Comparison of ENCODE assay signal across 14 mouse cellular contexts in the genomic region with DNA sequence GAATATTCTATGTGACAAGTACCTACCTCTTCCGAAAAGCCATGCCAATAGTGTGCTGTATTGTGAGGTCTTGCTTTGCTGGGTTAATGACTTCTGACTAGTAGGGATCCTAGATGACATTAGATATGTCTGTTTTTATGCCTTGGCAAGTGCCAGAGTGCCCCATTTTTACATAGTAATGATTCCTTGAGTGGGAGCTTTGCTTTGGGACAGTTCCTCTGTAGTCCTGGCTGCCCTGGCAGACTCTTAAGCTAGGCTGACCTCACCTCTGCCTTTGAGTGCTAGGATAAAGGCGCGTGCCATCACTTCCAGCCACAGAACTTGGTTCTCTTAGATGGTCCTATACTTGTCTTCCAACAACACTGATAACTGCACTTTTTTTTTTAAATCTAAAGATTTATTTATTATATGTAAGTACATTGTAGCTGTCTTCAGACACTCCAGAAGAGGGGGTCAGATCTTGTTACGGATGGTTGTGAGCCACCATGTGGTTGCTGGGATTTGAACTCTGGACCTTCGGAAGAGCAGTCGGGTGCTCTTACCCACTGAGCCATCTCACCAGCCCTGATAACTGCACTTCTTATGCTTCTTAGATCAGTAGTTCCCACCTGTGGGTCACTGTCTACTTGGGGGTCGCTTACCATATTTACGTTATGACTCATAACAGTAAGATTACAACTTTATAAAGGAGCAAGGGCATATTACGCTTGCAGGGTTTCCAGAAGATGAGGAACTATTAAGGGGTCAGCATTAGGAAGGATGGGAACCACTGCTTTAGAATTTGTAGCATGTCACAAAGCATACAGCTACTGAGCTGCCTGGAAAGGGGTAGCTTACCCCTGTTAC.
"Had no signal": no experiment of that assay in that cellular context is flagged by ENCODE, and none has a peak within 500 bp of the region (broad histone marks: within the 10 kb centered on the region; RNA-seq: fewer than 3 reads in every experiment).

No protein-coding gene starts in this region.

- H3K27me3 ChIP-seq: kidney, embryonic 15.5 days; megakaryocyte, embryonic 14.5 days; midbrain, embryonic 15.5 days; neural tube, embryonic 12.5 days; stomach, embryonic 15.5 days had no signal

- H3K9me3 ChIP-seq: kidney, embryonic 15.5 days; limb, embryonic 10.5 days; megakaryocyte, embryonic 14.5 days; midbrain, embryonic 15.5 days; neural tube, embryonic 12.5 days; stomach, embryonic 15.5 days had no signal

- H3K4me2 ChIP-seq: kidney, embryonic 15.5 days; midbrain, embryonic 11.5 days; midbrain, embryonic 15.5 days; neural tube, embryonic 12.5 days; stomach, embryonic 15.5 days had no signal

- ATAC-seq: midbrain, embryonic 15.5 days had no signal

- DNase-seq: kidney, adult 18-20 months; kidney, postnatal 25 days; lung, adult 18-20 months; lung, postnatal 36 days; thymus, adult 2 months; thymus, postnatal 25 days had no signal

- H3K4me3 ChIP-seq: kidney, embryonic 15.5 days; left cerebral cortex, adult 2 months; limb, embryonic 10.5 days; megakaryocyte, embryonic 14.5 days; midbrain, embryonic 15.5 days; neural tube, embryonic 12.5 days; stomach, embryonic 15.5 days had no signal

- H3K27ac ChIP-seq: kidney, embryonic 15.5 days; left cerebral cortex, adult 2 months; limb, embryonic 10.5 days; midbrain, embryonic 15.5 days; neural tube, embryonic 12.5 days; stomach, embryonic 15.5 days had no signal

- H3K9ac ChIP-seq: kidney, embryonic 15.5 days; midbrain, embryonic 15.5 days; neural tube, embryonic 12.5 days; stomach, embryonic 15.5 days had no signal
